Mouse (Mus musculus): ENCODE measurements around the gene Gm17535. TPM values are rescaled to one million over a fixed set of nuclear protein-coding genes. Genes with fewer than 3 reads are reported as not detected.
"Not testable (repeated sequence)": the region's sequence is repeated elsewhere in the genome, so short reads cannot be mapped to it uniquely, and the experiment has no call there.

Gm17535 gene
- polyA plus RNA-seq, 1 experiment, result not detected

DNA sequence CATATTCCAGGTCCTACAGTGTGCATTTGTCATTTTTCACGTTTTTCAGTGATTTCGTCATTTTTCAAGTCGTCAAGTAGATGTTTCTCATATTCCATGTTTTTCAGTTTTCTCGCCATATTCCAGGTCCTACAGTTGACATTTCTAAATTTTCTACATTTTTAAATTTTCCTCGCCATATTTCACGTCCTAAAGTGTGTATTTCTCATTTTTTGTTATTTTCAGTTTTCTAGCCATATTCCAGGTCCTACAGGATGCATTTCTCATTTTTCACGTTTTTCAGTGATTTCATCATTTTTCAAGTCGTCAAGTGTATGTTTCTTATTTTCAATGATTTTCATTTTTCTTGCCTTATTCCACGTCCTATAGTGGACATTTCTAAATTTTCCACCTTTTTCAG, 7.7 kb upstream of the Gm17535 start:
- H3K4me1 ChIP-seq (ENCODE audit: control insufficient read depth, insufficient read depth, low read length); H3K36me3 ChIP-seq (ENCODE audit: control insufficient read depth, insufficient read depth, low read length); H3K27me3 ChIP-seq (ENCODE audit: control insufficient read depth, insufficient read depth, low read length); H3K27ac ChIP-seq (ENCODE audit: control insufficient read depth, insufficient read depth, low read depth, low read length); H3K4me3 ChIP-seq (ENCODE audit: control insufficient read depth, low read depth, low read length): not testable (repeated sequence)

DNA sequence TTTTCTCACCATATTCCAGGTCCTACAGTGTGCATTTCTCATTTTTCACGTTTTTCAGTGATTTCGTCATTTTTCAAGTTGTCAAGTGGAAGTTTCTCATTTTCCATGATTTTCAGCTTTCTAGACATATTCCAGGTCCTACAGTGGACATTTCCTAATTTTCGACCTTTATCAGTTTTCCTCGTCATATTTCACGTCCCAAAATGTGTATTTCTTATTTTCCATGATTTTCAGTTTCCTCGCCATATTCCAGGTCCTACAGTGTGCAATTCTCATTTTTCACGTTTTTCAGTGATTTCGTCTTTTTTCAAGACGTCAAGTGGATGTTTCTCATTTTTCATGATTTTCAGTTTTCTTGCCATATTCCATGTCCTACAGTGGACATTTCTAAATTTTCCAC, 7.2 kb upstream of the Gm17535 start:
- H3K27me3 ChIP-seq (ENCODE audit: control insufficient read depth, insufficient read depth, low read length); H3K36me3 ChIP-seq (ENCODE audit: control insufficient read depth, insufficient read depth, low read length); H3K27ac ChIP-seq (ENCODE audit: control insufficient read depth, insufficient read depth, low read depth, low read length); H3K4me3 ChIP-seq (ENCODE audit: control insufficient read depth, low read depth, low read length); H3K4me1 ChIP-seq (ENCODE audit: control insufficient read depth, insufficient read depth, low read length): not testable (repeated sequence)

DNA sequence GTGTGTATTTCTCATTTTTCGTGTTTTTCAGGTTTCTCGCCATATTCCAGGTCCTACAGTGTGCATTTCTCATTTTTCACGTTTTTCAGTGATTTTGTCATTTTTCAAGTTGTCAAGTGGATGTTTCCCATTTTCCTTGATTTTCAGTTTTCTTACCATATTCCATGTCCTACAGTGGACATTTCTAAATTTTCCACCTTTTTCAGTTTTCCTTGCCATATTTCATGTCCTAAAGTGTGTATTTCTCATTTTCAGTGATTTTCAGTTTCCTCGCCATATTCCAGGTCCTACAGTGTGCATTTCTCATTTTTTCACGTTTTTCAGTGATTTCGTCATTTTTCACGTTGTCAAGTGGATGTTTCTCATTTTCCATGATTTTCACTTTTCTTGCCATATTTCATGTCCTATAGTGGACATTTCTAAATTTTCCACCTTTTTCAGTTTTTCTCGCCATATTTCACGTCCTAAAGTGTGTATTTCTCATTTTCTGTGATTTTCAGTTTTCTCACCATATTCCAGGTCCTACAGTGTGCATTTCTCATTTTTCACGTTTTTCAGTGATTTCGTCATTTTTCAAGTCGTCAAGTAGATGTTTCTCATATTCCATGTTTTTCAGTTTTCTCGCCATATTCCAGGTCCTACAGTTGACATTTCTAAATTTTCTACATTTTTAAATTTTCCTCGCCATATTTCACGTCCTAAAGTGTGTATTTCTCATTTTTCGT, 5.0 kb upstream of the Gm17535 start:
- H3K4me1 ChIP-seq (ENCODE audit: control insufficient read depth, insufficient read depth, low read length); H3K4me3 ChIP-seq (ENCODE audit: control insufficient read depth, low read depth, low read length); H3K27me3 ChIP-seq (ENCODE audit: control insufficient read depth, insufficient read depth, low read length); H3K36me3 ChIP-seq (ENCODE audit: control insufficient read depth, insufficient read depth, low read length); H3K27ac ChIP-seq (ENCODE audit: control insufficient read depth, insufficient read depth, low read depth, low read length): not testable (repeated sequence)

DNA sequence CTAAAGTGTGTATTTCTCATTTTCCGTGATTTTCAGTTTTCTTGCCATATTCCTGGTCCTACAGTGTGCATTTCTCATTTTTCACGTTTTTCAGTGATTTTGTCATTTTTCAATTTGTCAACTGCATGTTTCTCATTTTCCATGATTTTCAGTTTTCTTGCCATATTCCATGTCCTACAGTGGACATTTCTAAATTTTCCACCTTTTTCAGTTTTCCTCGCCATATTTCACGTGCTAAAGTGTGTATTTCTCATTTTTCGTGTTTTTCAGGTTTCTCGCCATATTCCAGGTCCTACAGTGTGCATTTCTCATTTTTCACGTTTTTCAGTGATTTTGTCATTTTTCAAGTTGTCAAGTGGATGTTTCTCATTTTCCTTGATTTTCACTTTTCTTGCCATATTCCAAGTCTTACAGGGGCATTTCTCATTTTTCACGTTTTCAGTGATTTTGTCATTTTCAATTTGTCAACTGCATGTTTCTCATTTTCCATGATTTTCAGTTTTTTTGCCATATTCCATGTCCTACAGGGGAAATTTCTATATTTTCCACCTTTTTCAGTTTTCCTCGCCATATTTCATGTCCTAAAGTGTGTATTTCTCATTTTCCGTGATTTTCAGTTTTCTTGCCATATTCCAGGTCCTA, 3.6 kb upstream of the Gm17535 start:
- H3K27me3 ChIP-seq (ENCODE audit: control insufficient read depth, insufficient read depth, low read length); H3K36me3 ChIP-seq (ENCODE audit: control insufficient read depth, insufficient read depth, low read length): not testable (repeated sequence)

DNA sequence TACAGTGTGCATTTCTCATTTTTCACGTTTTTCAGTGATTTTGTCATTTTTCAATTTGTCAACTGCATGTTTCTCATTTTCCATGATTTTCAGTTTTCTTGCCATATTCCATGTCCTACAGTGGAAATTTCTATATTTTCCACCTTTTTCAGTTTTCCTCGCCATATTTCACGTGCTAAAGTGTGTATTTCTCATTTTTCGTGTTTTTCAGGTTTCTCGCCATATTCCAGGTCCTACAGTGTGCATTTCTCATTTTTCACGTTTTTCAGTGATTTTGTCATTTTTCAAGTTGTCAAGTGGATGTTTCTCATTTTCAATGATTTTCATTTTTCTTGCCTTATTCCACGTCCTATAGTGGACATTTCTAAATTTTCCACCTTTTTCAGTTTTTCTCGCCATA, 2.2 kb downstream of the Gm17535 start, which contains the start of gene Gm10715:
Gene Gm10715 (plus strand): TSS at position 301 of the 400 bp plus-strand sequence.
- H3K27ac ChIP-seq (ENCODE audit: control insufficient read depth, insufficient read depth, low read depth, low read length); H3K27me3 ChIP-seq (ENCODE audit: control insufficient read depth, insufficient read depth, low read length); H3K4me3 ChIP-seq (ENCODE audit: control insufficient read depth, low read depth, low read length); H3K4me1 ChIP-seq (ENCODE audit: control insufficient read depth, insufficient read depth, low read length); H3K36me3 ChIP-seq (ENCODE audit: control insufficient read depth, insufficient read depth, low read length): not testable (repeated sequence)

More for the DNA sequence above, 3.6 kb upstream of the Gm17535 start:
- H3K4me3 ChIP-seq (ENCODE audit: control insufficient read depth, low read depth, low read length); H3K27ac ChIP-seq (ENCODE audit: control insufficient read depth, insufficient read depth, low read depth, low read length); H3K4me1 ChIP-seq (ENCODE audit: control insufficient read depth, insufficient read depth, low read length): not testable (repeated sequence)

DNA sequence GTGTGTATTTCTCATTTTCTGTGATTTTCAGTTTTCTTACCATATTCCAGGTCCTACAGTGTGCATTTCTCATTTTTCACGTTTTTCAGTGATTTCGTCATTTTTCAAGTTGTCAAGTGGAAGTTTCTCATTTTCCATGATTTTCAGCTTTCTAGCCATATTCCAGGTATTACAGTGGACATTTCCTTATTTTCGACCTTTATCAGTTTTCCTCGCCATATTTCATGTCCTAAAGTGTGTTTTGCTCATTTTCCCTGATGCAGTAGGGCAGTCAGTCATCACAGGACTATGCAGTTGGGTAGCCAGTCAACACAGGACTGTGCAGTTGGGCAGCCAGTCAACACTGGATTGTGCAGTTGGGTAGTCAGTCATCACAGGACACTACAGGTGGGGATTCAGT, 3.8 kb downstream of the Gm17535 start:
- H3K36me3 ChIP-seq (ENCODE audit: control insufficient read depth, insufficient read depth, low read length); H3K4me1 ChIP-seq (ENCODE audit: control insufficient read depth, insufficient read depth, low read length); H3K4me3 ChIP-seq (ENCODE audit: control insufficient read depth, low read depth, low read length); H3K27me3 ChIP-seq (ENCODE audit: control insufficient read depth, insufficient read depth, low read length); H3K27ac ChIP-seq (ENCODE audit: control insufficient read depth, insufficient read depth, low read depth, low read length): not testable (repeated sequence)

Other genes starting within 250 kb of the Gm17535 start
- not detected in 2 replicates for gene Gm10722, start 33.7 kb upstream of the Gm17535 start, polyA plus RNA-seq (2012; rRNA removed)
- gene Gm11168, start 31.3 kb upstream of the Gm17535 start, polyA plus RNA-seq (2012; rRNA removed), result not detected in 2 replicates
- not detected in 2 replicates for gene Gm10721, start 21.5 kb upstream of the Gm17535 start, polyA plus RNA-seq (2012; rRNA removed)
- gene Gm10720, start 18.9 kb upstream of the Gm17535 start, polyA plus RNA-seq (2012; rRNA removed), result not detected in 2 replicates
- gene Gm10719, start 17.2 kb upstream of the Gm17535 start, polyA plus RNA-seq (2012; rRNA removed), result not detected in 2 replicates
- gene Gm10718, start 11.1 kb upstream of the Gm17535 start, polyA plus RNA-seq (2012; rRNA removed), result 0.23 TPM in 1 of 2 replicates, not detected in the other
- gene Gm10717, start 9.2 kb upstream of the Gm17535 start, polyA plus RNA-seq (2012; rRNA removed), result not detected in 2 replicates
- gene Gm10715, start 2.3 kb downstream of the Gm17535 start, polyA plus RNA-seq (2012; rRNA removed), result not detected in 2 replicates